Mouse (Mus musculus): ENCODE measurements around the gene Apol7b.
"Not testable (repeated sequence)": the region's sequence is repeated elsewhere in the genome, so short reads cannot be mapped to it uniquely, and the experiment has no call there.

GRCm38 (mm10) chr15:77399027-77399426, 48.3 kb downstream of the Apol7b start, which contains the start of gene Apol7a:
- not testable (repeated sequence) for TF ChIP-seq TAL1, GATA1 (IDR thresholded peaks at IDR 0.05; ENCODE audit: low read length)
